Mouse (Mus musculus) hindbrain, postnatal 0 days (tissue): Measurements from ENCODE around the gene Vps37b. TPM values are rescaled to one million over a fixed set of nuclear protein-coding genes. Genes with fewer than 3 reads are reported as not detected.

Source experiments
- ATAC-seq: fragments of 200-750 bp; cut with Nextera tagmentation; 2 replicates; pipeline ENCODE4 v1.8.0; 2017; ENCODE audit warnings: mild to moderate bottlenecking, moderate TSS enrichment, moderate library complexity
- DNase-seq: peaks from one replicate; pipeline ENCODE4 v3.0.0-alpha.2; 2015; ENCODE audit warnings: low spot score
- H3K27ac ChIP-seq: fragments of 300-500 bp; sonication (generic); 2 replicates; pipeline ENCODE4 v1.5.1; 2014; ENCODE audit warnings: mild to moderate bottlenecking
- H3K27me3 ChIP-seq: fragments of 300-500 bp; sonication (generic); 2 replicates; pipeline ENCODE4 v1.6.1; 2014; ENCODE audit warnings: low read length, mixed read lengths; ENCODE audit not compliant: insufficient read depth
- H3K36me3 ChIP-seq: fragments of 300-500 bp; sonication (generic); 2 replicates; pipeline ENCODE4 v1.6.1; 2014; ENCODE audit warnings: low read length, mixed read lengths; ENCODE audit not compliant: insufficient read depth
- H3K4me1 ChIP-seq: fragments of 300-500 bp; sonication (generic); 2 replicates; pipeline ENCODE4 v1.6.1; 2014; ENCODE audit warnings: antibody characterized with exemption, low read length, mixed read lengths; ENCODE audit not compliant: insufficient read depth
- H3K4me2 ChIP-seq: fragments of 300-500 bp; sonication (generic); 2 replicates; pipeline ENCODE4 v1.6.1; 2014; ENCODE audit warnings: low read depth, mild to moderate bottlenecking, low read length, moderate library complexity, mixed read lengths
- H3K4me3 ChIP-seq: fragments of 300-500 bp; sonication (generic); 2 replicates; pipeline ENCODE4 v1.5.1; 2014; ENCODE audit warnings: low read length
- H3K9ac ChIP-seq: fragments of 300-500 bp; sonication (generic); replicated peaks from 2 replicates; pipeline ENCODE4 v1.6.1; 2014; ENCODE audit warnings: mild to moderate bottlenecking, low read length, moderate library complexity, mixed read lengths
- H3K9me3 ChIP-seq: fragments of 300-500 bp; sonication (generic); 2 replicates; pipeline ENCODE4 v1.6.1; 2016; ENCODE audit warnings: low read length, mixed read lengths
- CTCF ChIP-seq: IDR thresholded peaks from 2 replicates; pipeline ENCODE4 v1.5.1; 2016; ENCODE audit warnings: antibody characterized with exemption, control low read depth, low read depth
- WGBS: fragments of 180-500 bp; shearing (Covaris S2); extraction: QIAGEN DNeasy Blood & Tissue Kit; methylation state at CpG from one replicate; pipeline ENCODE4 v1.1.7; 2014; 5-methylcytosine and 5-hydroxymethylcytosine counted together
- polyA plus RNA-seq: library from polyadenylated mRNA; unstranded; fragments of >200 nt; fragmentation: Nextera tagmentation; extraction: Ambion mirVana; gene quantifications from 2 replicates; pipeline ENCODE4 v1.2.1, GENCODE M21; 2015
- total RNA-seq: library from RNA; depleted of rRNA; stranded (reverse); fragments of >200 nt; gene quantifications from 2 replicates; pipeline ENCODE4 v1.2.3, GENCODE M21; 2014

The Vps37b gene
- total and polyA plus RNA-seq, 2 experiments from 2014 or later = 94.0 to 104 TPM

GRCm38 (mm10) chr5:124019348-124020216 lies 12.5 kb downstream of the Vps37b start:
- peaks cover 45% of the 10 kb centered on the region for H3K4me1 ChIP-seq
- no peaks in the 10 kb centered on the region for H3K9me3 ChIP-seq
- no peak overlapping the region for H3K9ac ChIP-seq
- ATAC-seq (peak; percentile 81), DNase-seq (peak; percentile 87)
- H3K4me2 ChIP-seq = 0 out of 2 replicates have a peak overlapping the region, but pooled peaks have one; percentile 16
- H3K36me3 ChIP-seq = no peaks in the 10 kb centered on the region
- no peaks in the 10 kb centered on the region for H3K27me3 ChIP-seq
- H3K27ac ChIP-seq = peak overlapping the region; percentile 60
- no peak for TF ChIP-seq CTCF
- WGBS = 44% methylated on average over 12 of the region's 12 CpGs
- H3K4me3 ChIP-seq = no peak overlapping the region

- H3K27ac ChIP-seq = peak overlapping the region; percentile 60
- H3K4me1 ChIP-seq = peaks cover 48% of the 10 kb centered on the region
- no peak overlapping the region for H3K4me2 ChIP-seq
- no peak for DNase-seq
- no peak for ATAC-seq
- WGBS = 62% methylated on average over 9 of the region's 9 CpGs
- TF ChIP-seq CTCF = no peak
- no peaks in the 10 kb centered on the region for H3K27me3 ChIP-seq
- H3K4me3 ChIP-seq = no peak overlapping the region
- H3K36me3 ChIP-seq = no peaks in the 10 kb centered on the region
- H3K9ac ChIP-seq = no peak overlapping the region
- H3K9me3 ChIP-seq = no peaks in the 10 kb centered on the region
Measured at GRCm38 (mm10) chr5:124018651-124019050, 13.4 kb downstream of the Vps37b start.

- H3K27me3 ChIP-seq = no peaks in the 10 kb centered on the region
- DNase-seq = no peak
- H3K9ac ChIP-seq = no peak overlapping the region
- no peak for TF ChIP-seq CTCF
- no peak overlapping the region for H3K4me3 ChIP-seq
- WGBS = 55% methylated on average over 9 of the region's 9 CpGs
- peak overlapping the region; percentile 31; the same call in 1 of the 2 replicates for H3K4me2 ChIP-seq
- H3K4me1 ChIP-seq = peaks cover 54% of the 10 kb centered on the region
- no peak for ATAC-seq
- no peaks in the 10 kb centered on the region for H3K9me3 ChIP-seq
- 0 out of 2 replicates have a peak overlapping the region, but pooled peaks have one; percentile 27 for H3K27ac ChIP-seq
- no peaks in the 10 kb centered on the region for H3K36me3 ChIP-seq
Measured at GRCm38 (mm10) chr5:124017941-124018340, 14.1 kb downstream of the Vps37b start.

- Histone ChIP-seq H3K9ac (no peak overlapping the region), H3K27ac (peak overlapping the region; percentile 36; the same call in 1 of the 2 replicates), H3K4me2 (no peak overlapping the region), H3K36me3 (no peaks in the 10 kb centered on the region), H3K9me3 (no peaks in the 10 kb centered on the region), H3K27me3 (no peaks in the 10 kb centered on the region), H3K4me1 (peaks cover 65% of the 10 kb centered on the region), H3K4me3 (no peak overlapping the region)
- DNase-seq = no peak
- 63% methylated on average over 7 of the region's 7 CpGs for WGBS
- no peak for ATAC-seq
- TF ChIP-seq CTCF = no peak
Measured at GRCm38 (mm10) chr5:124016291-124016821, 15.7 kb downstream of the Vps37b start.

GRCm38 (mm10) chr5:124015727-124016126 lies 16.3 kb downstream of the Vps37b start:
- no peaks in the 10 kb centered on the region for H3K9me3 ChIP-seq
- WGBS = 58% methylated on average over 2 of the region's 2 CpGs
- ATAC-seq (no peak), DNase-seq (no peak)
- H3K4me2 ChIP-seq = no peak overlapping the region
- H3K4me1 ChIP-seq = peaks cover 68% of the 10 kb centered on the region
- no peaks in the 10 kb centered on the region for H3K27me3 ChIP-seq
- no peak overlapping the region for H3K9ac ChIP-seq
- H3K27ac ChIP-seq = peak overlapping the region; percentile 38
- no peak for TF ChIP-seq CTCF
- no peaks in the 10 kb centered on the region for H3K36me3 ChIP-seq
- H3K4me3 ChIP-seq = no peak overlapping the region

- peaks cover 72% of the 10 kb centered on the region for H3K4me1 ChIP-seq
- no peak overlapping the region for H3K9ac ChIP-seq
- H3K4me2 ChIP-seq = peak overlapping the region; percentile 32; the same call in 1 of the 2 replicates
- H3K27ac ChIP-seq = peak overlapping the region; percentile 57
- no peaks in the 10 kb centered on the region for H3K9me3 ChIP-seq
- peak; percentile 57; the same call in 1 of the 2 replicates for ATAC-seq
- peak; percentile 78 for DNase-seq
- H3K36me3 ChIP-seq = peaks cover 3% of the 10 kb centered on the region; the same call in 1 of the 2 replicates
- no peak for TF ChIP-seq CTCF
- no peak overlapping the region; the same call in 1 of the 2 replicates for H3K4me3 ChIP-seq
- WGBS = 15% methylated on average over 11 of the region's 11 CpGs
- no peaks in the 10 kb centered on the region for H3K27me3 ChIP-seq
Measured at GRCm38 (mm10) chr5:124014791-124015251, 17.2 kb downstream of the Vps37b start.
